In genomic region chr11:83424681-83425080, GRCm38 (mm10) we compare ENCODE assay signal across 9 mouse cellular contexts. TPM values are rescaled to one million over a fixed set of nuclear protein-coding genes. Genes with fewer than 3 reads are reported as not detected.
DNase-seq lines count a peak whose midpoint lies in the region; ATAC-seq and TF ChIP-seq lines count a peak whose summit lies in the region.
"Had no signal": no experiment of that assay in that cellular context is flagged by ENCODE, and none has a peak within 500 bp of the region (broad histone marks: within the 10 kb centered on the region; RNA-seq: fewer than 3 reads in every experiment).

No protein-coding gene starts in this region.

- TF ChIP-seq CTCF in forebrain, postnatal 0 days (IDR thresholded peaks at IDR 0.05; ENCODE audit: low read depth): peak; percentile 97

- no peaks in the 10 kb centered on the region for H3K9me3 ChIP-seq in forebrain, postnatal 0 days (ENCODE audit: low read length)
- H3K9me3 ChIP-seq in intestine, embryonic 16.5 days (ENCODE audit: control insufficient read depth, low read length): no peaks in the 10 kb centered on the region
- no peaks in the 10 kb centered on the region for H3K9me3 ChIP-seq in liver, embryonic 13.5 days (replicated peaks)
- no peaks in the 10 kb centered on the region for H3K9me3 ChIP-seq in neural tube, embryonic 11.5 days (ENCODE audit: control insufficient read depth, low read length)

- H3K4me1 ChIP-seq in forebrain, postnatal 0 days (ENCODE audit: insufficient read depth): no peaks in the 10 kb centered on the region
- no peaks in the 10 kb centered on the region; the same call in 1 of the 2 replicates for H3K4me1 ChIP-seq in intestine, embryonic 16.5 days (ENCODE audit: control insufficient read depth, insufficient read depth, low read length)
- peaks cover 3% of the 10 kb centered on the region for H3K4me1 ChIP-seq in liver, embryonic 13.5 days (replicated peaks)
- H3K4me1 ChIP-seq in neural tube, embryonic 11.5 days (ENCODE audit: control insufficient read depth, insufficient read depth, low read length): no peaks in the 10 kb centered on the region

- H3K36me3 ChIP-seq in forebrain, postnatal 0 days (ENCODE audit: insufficient read depth): no peaks in the 10 kb centered on the region
- no peaks in the 10 kb centered on the region for H3K36me3 ChIP-seq in intestine, embryonic 16.5 days (ENCODE audit: control insufficient read depth, insufficient read depth, low read length)
- no peaks in the 10 kb centered on the region for H3K36me3 ChIP-seq in liver, embryonic 13.5 days
- no peaks in the 10 kb centered on the region for H3K36me3 ChIP-seq in neural tube, embryonic 11.5 days (ENCODE audit: control insufficient read depth, insufficient read depth, low read length)

- H3K9ac ChIP-seq in forebrain, postnatal 0 days: no peak overlapping the region
- no peak overlapping the region for H3K9ac ChIP-seq in intestine, embryonic 16.5 days (ENCODE audit: low read depth, low read length)
- no peak overlapping the region for H3K9ac ChIP-seq in liver, embryonic 13.5 days
- no peak overlapping the region for H3K9ac ChIP-seq in neural tube, embryonic 11.5 days (ENCODE audit: low read length)

- H3K27ac ChIP-seq in forebrain, postnatal 0 days (ENCODE audit: low read depth, low read length): no peak overlapping the region
- no peak overlapping the region for H3K27ac ChIP-seq in intestine, embryonic 16.5 days (ENCODE audit: low read length)
- no peak overlapping the region for H3K27ac ChIP-seq in liver, embryonic 13.5 days
- no peak overlapping the region for H3K27ac ChIP-seq in neural tube, embryonic 11.5 days (ENCODE audit: low read depth, low read length)

- H3K4me2 ChIP-seq in forebrain, postnatal 0 days (ENCODE audit: low read depth): no peak overlapping the region
- H3K4me2 ChIP-seq in intestine, embryonic 16.5 days (ENCODE audit: low read depth, low read length): no peak overlapping the region
- H3K4me2 ChIP-seq in liver, embryonic 13.5 days: no peak overlapping the region
- no peak overlapping the region for H3K4me2 ChIP-seq in neural tube, embryonic 11.5 days (ENCODE audit: low read depth)

- ATAC-seq in forebrain, postnatal 0 days: peak; percentile 75
- ATAC-seq in intestine, embryonic 16.5 days: peak; percentile 41; the same call in 1 of the 2 replicates
- 0 out of 2 replicates have a peak, but pooled peaks have one; percentile 41 for ATAC-seq in liver, embryonic 13.5 days (ENCODE audit: low read depth)
- no peak for ATAC-seq in neural tube, embryonic 11.5 days (ENCODE audit: insufficient read depth, low FRiP score, low TSS enrichment)

- 8% methylated on average over 8 of the region's 8 CpGs for WGBS in forebrain, postnatal 0 days
- 7% methylated on average over 8 of the region's 8 CpGs for WGBS in intestine, embryonic 16.5 days
- WGBS in liver, embryonic 13.5 days (ENCODE audit: insufficient replicate concordance): 7% methylated on average over 8 of the region's 8 CpGs
- 8% methylated on average over 8 of the region's 8 CpGs for WGBS in neural tube, embryonic 11.5 days

- H3K4me3 ChIP-seq in forebrain, postnatal 0 days (ENCODE audit: low read depth, low read length): no peak overlapping the region
- H3K4me3 ChIP-seq in intestine, embryonic 16.5 days (ENCODE audit: low read length): no peak overlapping the region
- no peak overlapping the region for H3K4me3 ChIP-seq in liver, embryonic 13.5 days (replicated peaks)
- H3K4me3 ChIP-seq in neural tube, embryonic 11.5 days (ENCODE audit: low read depth, low read length): no peak overlapping the region
- H3K4me3 ChIP-seq: erythroblast, embryonic 14.5 days had no signal

- peak; percentile 54 for DNase-seq in ovary, postnatal 36 days (ENCODE audit: low spot score)
- DNase-seq in ovary, adult 18-20 months (ENCODE audit: low spot score): no peak
- peak; percentile 80 to 87 for DNase-seq in cerebellum, adult 18-20 months
- DNase-seq in forebrain, postnatal 0 days: peak; percentile 87
- peak; percentile 50 for DNase-seq in liver, embryonic 13.5 days
- peak; percentile 82 for DNase-seq in neural tube, embryonic 11.5 days (ENCODE audit: low spot score)
- peak; percentile 59 for DNase-seq in thymus, postnatal 0 days (ENCODE audit: low spot score)

- no peaks in the 10 kb centered on the region for H3K27me3 ChIP-seq in forebrain, postnatal 0 days (ENCODE audit: insufficient read depth, low read length)
- H3K27me3 ChIP-seq in intestine, embryonic 16.5 days (replicated peaks; ENCODE audit: control insufficient read depth, insufficient read depth, low read length): peaks cover 15% of the 10 kb centered on the region
- peaks cover 73% of the 10 kb centered on the region for H3K27me3 ChIP-seq in liver, embryonic 13.5 days
- H3K27me3 ChIP-seq in neural tube, embryonic 11.5 days (ENCODE audit: control insufficient read depth, insufficient read depth, low read length): peaks cover 20% of the 10 kb centered on the region

RNA-seq across cellular contexts. Expression of gene Gas2l2, which starts 4.6 kb away (rescaled TPM):
- total RNA-seq in forebrain, postnatal 0 days (2014; rRNA removed): 1.2 and 1.3 TPM in 2 replicates
- 0.50 and 0.98 TPM in 2 replicates for polyA plus RNA-seq in forebrain, postnatal 0 days (2015; fragmentation: Nextera tagmentation; extraction: Ambion mirVana)
- 0.06 and 0.13 TPM in 2 replicates for polyA plus RNA-seq in intestine, embryonic 16.5 days (2015; fragmentation: Nextera tagmentation; extraction: Ambion mirVana)
- not detected in 2 replicates for polyA plus RNA-seq in liver, embryonic 13.5 days (2015; fragmentation: Nextera tagmentation; extraction: Ambion mirVana)
- 0.08 TPM in 1 of 2 replicates, not detected in the other for polyA plus RNA-seq in neural tube, embryonic 11.5 days (2014; fragmentation: Nextera tagmentation; extraction: Ambion mirVana)
- polyA plus RNA-seq in thymus, postnatal 0 days (2015; fragmentation: Nextera tagmentation; extraction: Ambion mirVana): 0.12 and 0.21 TPM in 2 replicates
- polyA plus RNA-seq: erythroblast, embryonic 14.5 days had no signal

RNA-seq across cellular contexts. Expression of gene 1700020L24Rik, which starts 12.8 kb away (rescaled TPM):
- total RNA-seq in forebrain, postnatal 0 days (2014; rRNA removed): 0.24 and 0.77 TPM in 2 replicates
- 0.40 and 0.63 TPM in 2 replicates for polyA plus RNA-seq in forebrain, postnatal 0 days (2015; fragmentation: Nextera tagmentation; extraction: Ambion mirVana)
- polyA plus RNA-seq in intestine, embryonic 16.5 days (2015; fragmentation: Nextera tagmentation; extraction: Ambion mirVana): 0.97 and 1.5 TPM in 2 replicates
- 0.65 and 0.78 TPM in 2 replicates for polyA plus RNA-seq in liver, embryonic 13.5 days (2015; fragmentation: Nextera tagmentation; extraction: Ambion mirVana)
- polyA plus RNA-seq in neural tube, embryonic 11.5 days (2014; fragmentation: Nextera tagmentation; extraction: Ambion mirVana): 0.31 and 0.92 TPM in 2 replicates
- polyA plus RNA-seq in thymus, postnatal 0 days (2015; fragmentation: Nextera tagmentation; extraction: Ambion mirVana): 2.2 and 2.7 TPM in 2 replicates
- polyA plus RNA-seq: erythroblast, embryonic 14.5 days had no signal

RNA-seq across cellular contexts. Expression of gene Rasl10b, which starts 15.7 kb away (rescaled TPM):
- 99.0 and 107 TPM in 2 replicates for total RNA-seq in forebrain, postnatal 0 days (2014; rRNA removed)
- 38.4 and 38.6 TPM in 2 replicates for polyA plus RNA-seq in forebrain, postnatal 0 days (2015; fragmentation: Nextera tagmentation; extraction: Ambion mirVana)
- polyA plus RNA-seq in intestine, embryonic 16.5 days (2015; fragmentation: Nextera tagmentation; extraction: Ambion mirVana): 0.39 and 0.50 TPM in 2 replicates
- 0.20 and 0.27 TPM in 2 replicates for polyA plus RNA-seq in liver, embryonic 13.5 days (2015; fragmentation: Nextera tagmentation; extraction: Ambion mirVana)
- polyA plus RNA-seq in neural tube, embryonic 11.5 days (2014; fragmentation: Nextera tagmentation; extraction: Ambion mirVana): 7.0 and 7.2 TPM in 2 replicates
- polyA plus RNA-seq in thymus, postnatal 0 days (2015; fragmentation: Nextera tagmentation; extraction: Ambion mirVana): 0.24 and 0.26 TPM in 2 replicates
- polyA plus RNA-seq: erythroblast, embryonic 14.5 days had no signal

RNA-seq across cellular contexts. Expression of gene Mmp28, which starts 38.2 kb away (rescaled TPM):
- total RNA-seq in forebrain, postnatal 0 days (2014; rRNA removed): 2.5 and 5.6 TPM in 2 replicates
- polyA plus RNA-seq in forebrain, postnatal 0 days (2015; fragmentation: Nextera tagmentation; extraction: Ambion mirVana): 0.97 and 1.1 TPM in 2 replicates
- 1.3 and 2.0 TPM in 2 replicates for polyA plus RNA-seq in intestine, embryonic 16.5 days (2015; fragmentation: Nextera tagmentation; extraction: Ambion mirVana)
- polyA plus RNA-seq in liver, embryonic 13.5 days (2015; fragmentation: Nextera tagmentation; extraction: Ambion mirVana): 0.47 and 0.50 TPM in 2 replicates
- 3.1 and 3.2 TPM in 2 replicates for polyA plus RNA-seq in neural tube, embryonic 11.5 days (2014; fragmentation: Nextera tagmentation; extraction: Ambion mirVana)
- 1.4 and 2.3 TPM in 2 replicates for polyA plus RNA-seq in thymus, postnatal 0 days (2015; fragmentation: Nextera tagmentation; extraction: Ambion mirVana)
- polyA plus RNA-seq: erythroblast, embryonic 14.5 days had no signal

RNA-seq across cellular contexts. Expression of gene Taf15, which starts 48.2 kb away (rescaled TPM):
- 16.5 and 27.8 TPM in 2 replicates for total RNA-seq in forebrain, postnatal 0 days (2014; rRNA removed)
- 4.2 and 10.5 TPM in 2 replicates for polyA plus RNA-seq in forebrain, postnatal 0 days (2015; fragmentation: Nextera tagmentation; extraction: Ambion mirVana)
- 8.3 and 10.0 TPM in 2 replicates for polyA plus RNA-seq in intestine, embryonic 16.5 days (2015; fragmentation: Nextera tagmentation; extraction: Ambion mirVana)
- 4.7 and 5.4 TPM in 2 replicates for polyA plus RNA-seq in liver, embryonic 13.5 days (2015; fragmentation: Nextera tagmentation; extraction: Ambion mirVana)
- 9.1 TPM in 2 replicates for polyA plus RNA-seq in neural tube, embryonic 11.5 days (2014; fragmentation: Nextera tagmentation; extraction: Ambion mirVana)
- polyA plus RNA-seq in thymus, postnatal 0 days (2015; fragmentation: Nextera tagmentation; extraction: Ambion mirVana): 6.9 and 10.2 TPM in 2 replicates
